Comparison of ENCODE assay signal across 9 mouse cellular contexts in genomic region chr12:32757441-32758119, GRCm38 (mm10).
DNase-seq lines count a peak whose midpoint lies in the region.
"Had no signal": no experiment of that assay in that cellular context is flagged by ENCODE, and none has a peak within 500 bp of the region (broad histone marks: within the 10 kb centered on the region; RNA-seq: fewer than 3 reads in every experiment).

No protein-coding gene starts in this region.

- no peak overlapping the region for H3K4me3 ChIP-seq in brown adipose tissue, adult 24 weeks (ENCODE audit: insufficient read depth, low read depth, low read length)
- H3K4me3 ChIP-seq: stomach, embryonic 15.5 days had no signal

- peak; percentile 11 to 32 for DNase-seq in heart, postnatal 14 days
- no peak for DNase-seq in heart, adult 8-10 months (ENCODE audit: low spot score)
- DNase-seq in fat pad, adult 2 months (ENCODE audit: extremely low read depth, low read depth, low spot score) = peak; percentile 85
- DNase-seq in left cerebral cortex, postnatal 25 days (ENCODE audit: low spot score in 2 of 2) = peak; percentile 24 to 57
- no peak for DNase-seq in neural tube, embryonic 10.5 days (ENCODE audit: extremely low spot score, low spot score)
- DNase-seq in ovary, postnatal 10 days (ENCODE audit: low spot score) = no peak
- DNase-seq in heart, postnatal 25 days (ENCODE audit: low spot score) = no peak

- H3K27ac ChIP-seq in brown adipose tissue, adult 24 weeks (replicated peaks; ENCODE audit: low read depth, low read length) = 0 out of 2 replicates have a peak overlapping the region, but pooled peaks have one; percentile 27
- H3K27ac ChIP-seq: stomach, embryonic 15.5 days had no signal

- intact Hi-C loops in heart, postnatal 14 days (cut with DNase I) = no loop called here
- intact Hi-C loops in left cerebral cortex, postnatal 25 days (cut with DNase I) = no loop called here
- intact Hi-C loops in heart, postnatal 25 days (cut with DNase I) = no loop called here

- H3K4me1 ChIP-seq in brown adipose tissue, adult 24 weeks (ENCODE audit: control insufficient read depth, insufficient read depth, insufficient read length, low read length) = no peaks in the 10 kb centered on the region
- H3K4me1 ChIP-seq: stomach, embryonic 15.5 days had no signal

Comparison
In these comparisons a context has a peak if more than half of its experiments do, and no peak if none do; other contexts are left out.
1. DNase-seq: peak in heart, postnatal 14 days (2 of 2), fat pad, adult 2 months (single experiment) and left cerebral cortex, postnatal 25 days (2 of 2); none in heart, adult 8-10 months (single experiment), neural tube, embryonic 10.5 days (single experiment), ovary, postnatal 10 days (single experiment) and heart, postnatal 25 days (single experiment).